Mouse (Mus musculus) olfactory bulb, adult 2 months (tissue): ENCODE data around the gene Hepacam.

ENCODE experiments used
- CTCF ChIP-seq: fragments of 200-500 bp; IDR thresholded peaks from 2 replicates; pipeline ENCODE4 v1.5.1; 2012; ENCODE audit warnings: low read depth, mild to moderate bottlenecking, low read length, moderate library complexity; ENCODE audit not compliant: insufficient read depth
- POLR2A ChIP-seq: fragments of 200-500 bp; IDR thresholded peaks from 2 replicates; pipeline ENCODE4 v1.6.1; 2012; ENCODE audit warnings: mild to moderate bottlenecking, low read depth, low read length, moderate library complexity; ENCODE audit not compliant: insufficient read depth

GRCm38 (mm10) chr9:37329456-37329855, 37.7 kb upstream of the Hepacam start:
- TF ChIP-seq CTCF, result no peak
- no peak for TF ChIP-seq POLR2A
